In the genomic region with DNA sequence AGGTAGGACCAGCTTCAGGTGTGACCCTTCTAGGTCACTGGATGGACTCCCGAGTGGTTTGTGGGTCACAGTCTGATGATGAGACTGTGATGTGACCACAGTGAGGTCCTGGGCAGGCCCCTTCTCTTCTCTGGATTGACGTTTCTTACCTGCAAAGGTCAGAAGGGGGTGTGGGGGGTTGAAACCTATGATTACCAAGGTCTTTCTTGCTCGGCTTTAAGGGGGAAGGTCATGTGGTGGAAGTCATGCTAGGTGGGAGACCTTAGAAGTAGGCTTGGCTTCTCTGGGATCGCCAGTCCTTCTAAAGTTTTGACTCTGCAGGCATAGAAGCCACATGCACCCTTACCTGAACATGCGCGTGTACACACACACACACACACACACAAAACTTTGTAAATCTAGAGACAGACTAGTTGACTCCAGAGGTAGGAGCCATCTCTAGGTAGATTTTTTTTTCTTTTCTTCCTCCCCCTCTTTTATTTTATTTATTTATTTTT, we compare ENCODE assay signal across 8 mouse cellular contexts. TPM values are rescaled to one million over a fixed set of nuclear protein-coding genes. Genes with fewer than 3 reads are reported as not detected.
DNase-seq lines count a peak whose midpoint lies in the region; ATAC-seq and TF ChIP-seq lines count a peak whose summit lies in the region.

No protein-coding gene starts in this region.

- H3K27me3 ChIP-seq in kidney, embryonic 16.5 days (ENCODE audit: insufficient read depth, low read length), result peaks cover 9% of the 10 kb centered on the region
- peaks cover 12% of the 10 kb centered on the region for H3K27me3 ChIP-seq in myocyte (ENCODE audit: control insufficient read depth, insufficient read depth, insufficient read length)

- no peak for ATAC-seq in kidney, embryonic 16.5 days (ENCODE audit: low FRiP score, low TSS enrichment)
- no peak for ATAC-seq in monocyte, adult 5-6 weeks (replicated peaks; ENCODE audit: insufficient number of reproducible peaks, low FRiP score, low TSS enrichment, poor library complexity, severe bottlenecking)

- H3K4me2 ChIP-seq in kidney, embryonic 16.5 days (replicated peaks; ENCODE audit: low read depth, low read length), result peak overlapping the region; percentile 77
- peak overlapping the region; percentile 97 for H3K4me2 ChIP-seq in myocyte (ENCODE audit: low read depth)

- peaks cover 9% of the 10 kb centered on the region; the same call in 1 of the 2 replicates for H3K4me1 ChIP-seq in kidney, embryonic 16.5 days (ENCODE audit: insufficient read depth, low read length)
- H3K4me1 ChIP-seq in brown adipose tissue, adult 24 weeks (ENCODE audit: control insufficient read depth, insufficient read depth, insufficient read length, low read length), result peaks cover 24% of the 10 kb centered on the region

- H3K27ac ChIP-seq in kidney, embryonic 16.5 days (ENCODE audit: low read length), result no peak overlapping the region
- H3K27ac ChIP-seq in brown adipose tissue, adult 24 weeks (replicated peaks; ENCODE audit: low read depth, low read length), result peak overlapping the region; percentile 40

- H3K36me3 ChIP-seq in kidney, embryonic 16.5 days (ENCODE audit: insufficient read depth, low read length), result no peaks in the 10 kb centered on the region
- H3K36me3 ChIP-seq in myocyte (ENCODE audit: control insufficient read depth, insufficient read depth), result no peaks in the 10 kb centered on the region

- H3ac ChIP-seq in myocyte (ENCODE audit: control insufficient read depth, insufficient read length), result peak overlapping the region; percentile 10

- no peaks in the 10 kb centered on the region for H3K9me3 ChIP-seq in kidney, embryonic 16.5 days (ENCODE audit: low read length)

- no peak for DNase-seq in kidney, adult 18-20 months
- DNase-seq in induced T-regulatory cell, adult 2 months (ENCODE audit: low read depth), result peak; percentile 67
- no peak for DNase-seq in ovary, postnatal 36 days (ENCODE audit: low spot score)
- DNase-seq in c-Kit-positive CD71-positive TER-119-positive erythroid progenitor cells, embryonic 14.5 days (ENCODE audit: low spot score), result no peak

- H3K79me2 ChIP-seq in myocyte (ENCODE audit: control insufficient read depth, insufficient read depth), result no peaks in the 10 kb centered on the region

- peak overlapping the region; percentile 59 for H3K4me3 ChIP-seq in kidney, embryonic 16.5 days (ENCODE audit: low read length)
- peak overlapping the region; percentile 44 for H3K4me3 ChIP-seq in brown adipose tissue, adult 24 weeks (ENCODE audit: insufficient read depth, low read depth, low read length)
- H3K4me3 ChIP-seq in myocyte, result peak overlapping the region; percentile 39

- no peak for TF ChIP-seq POLR2A in myocyte (IDR thresholded peaks at IDR 0.05; ENCODE audit: insufficient read length, low read depth)

- 51% methylated on average over 6 of the region's 6 CpGs for WGBS in kidney, embryonic 16.5 days

- peak overlapping the region; percentile 70 for H3K9ac ChIP-seq in kidney, embryonic 16.5 days (replicated peaks; ENCODE audit: low read length)

TF ChIP-seq in myocyte, 11 proteins besides CTCF, POLR2A, EP300 and RAD21:
- TF ChIP-seq CEBPB (IDR thresholded peaks at IDR 0.05; ENCODE audit: insufficient read depth, poor library complexity, severe bottlenecking) (no peak), MYOD1 (IDR thresholded peaks at IDR 0.05; ENCODE audit: control insufficient read depth in 1 of 3, insufficient read length in 2 of 3, low read depth in 2 of 3) (no peak), E2F4 (IDR thresholded peaks at IDR 0.05; ENCODE audit: insufficient read depth) (no peak), USF1 (IDR thresholded peaks at IDR 0.05; ENCODE audit: low read depth) (no peak), TCF12 (IDR thresholded peaks at IDR 0.05; ENCODE audit: insufficient read depth, poor library complexity, severe bottlenecking) (no peak), TCF3 (IDR thresholded peaks at IDR 0.05; ENCODE audit: insufficient read length, low read depth) (no peak), REST (IDR thresholded peaks at IDR 0.05; ENCODE audit: insufficient read depth, insufficient read length) (no peak), MAX (IDR thresholded peaks at IDR 0.05; ENCODE audit: low read depth) (no peak), MYOG (IDR thresholded peaks at IDR 0.05; ENCODE audit: control insufficient read depth in 1 of 3, insufficient read depth in 1 of 3, insufficient read length in 2 of 3, low read depth in 2 of 3) (no peak), SRF (IDR thresholded peaks at IDR 0.05; ENCODE audit: control insufficient read depth, insufficient read length, low read depth) (no peak), POLR2AphosphoS2 (IDR thresholded peaks at IDR 0.05; ENCODE audit: insufficient read length, low read depth) (no peak)

RNA-seq across cellular contexts. Expression of gene Stat5a, which starts 0.5 kb away (rescaled TPM):
- polyA plus RNA-seq in kidney, embryonic 16.5 days (2015; fragmentation: Nextera tagmentation; extraction: Ambion mirVana), result 3.7 and 4.5 TPM in 2 replicates
- polyA plus RNA-seq in brown adipose tissue, adult 24 weeks (2012; ENCODE audit: insufficient read depth, insufficient read length, missing spikeins), result 18.9 and 34.2 TPM in 2 replicates
- polyA plus RNA-seq in myocyte (2012; fragmentation: generic; extraction: Trizol), result 27.2 TPM
- 20.0 to 28.0 TPM (median 25.1 TPM) in 3 replicates for total RNA-seq in monocyte, adult 5-6 weeks (2017)

RNA-seq across cellular contexts. Expression of gene Stat5b, which starts 9.1 kb away (rescaled TPM):
- polyA plus RNA-seq in kidney, embryonic 16.5 days (2015; fragmentation: Nextera tagmentation; extraction: Ambion mirVana), result 18.7 and 22.5 TPM in 2 replicates
- polyA plus RNA-seq in brown adipose tissue, adult 24 weeks (2012; ENCODE audit: insufficient read depth, insufficient read length, missing spikeins), result 15.1 and 18.4 TPM in 2 replicates
- polyA plus RNA-seq in myocyte (2012; fragmentation: generic; extraction: Trizol), result 12.0 TPM
- total RNA-seq in monocyte, adult 5-6 weeks (2017), result 71.6 to 86.1 TPM (median 75.5 TPM) in 3 replicates
